Mouse (Mus musculus) heart, adult 2 months (tissue): ENCODE results near the gene Pdp2.

ENCODE experiments used
- CTCF ChIP-seq: fragments of 200-600 bp; IDR thresholded peaks from 2 replicates; pipeline ENCODE4 v1.8.1; 2022; ENCODE audit warnings: antibody characterized with exemption, mild to moderate bottlenecking, moderate library complexity
- EP300 ChIP-seq: fragments of 200-500 bp; IDR thresholded peaks from 2 replicates; pipeline ENCODE4 v1.6.1; 2011; ENCODE audit warnings: low read depth, low read length, control low read depth; ENCODE audit not compliant: insufficient read depth
- POLR2A ChIP-seq: fragments of 200-500 bp; IDR thresholded peaks from 2 replicates; pipeline ENCODE4 v1.6.1; 2011; ENCODE audit warnings: mild to moderate bottlenecking, low read depth, low read length, control low read depth; ENCODE audit not compliant: insufficient read depth

DNA sequence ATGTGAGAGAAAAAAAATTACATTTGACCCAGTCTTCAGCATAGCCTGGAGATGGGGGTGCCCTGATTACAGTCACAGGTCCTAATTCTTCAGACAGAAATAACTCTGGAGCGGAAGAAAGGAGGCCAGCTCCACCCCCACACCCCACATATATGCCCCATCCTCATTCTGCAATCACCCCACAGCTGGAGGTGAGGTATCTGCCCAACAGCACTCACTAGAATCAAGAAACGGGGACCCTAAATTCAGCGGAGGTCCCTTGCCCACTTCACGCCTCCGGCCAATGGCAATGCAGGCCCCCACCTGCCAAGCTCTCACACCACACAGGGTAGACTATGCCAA is 25.8 kb upstream of the Pdp2 start:
- TF ChIP-seq EP300 (no peak), CTCF (no peak), POLR2A (no peak)
